Mouse (Mus musculus): ENCODE measurements around the gene Csnk1e. TPM values are rescaled to one million over a fixed set of nuclear protein-coding genes. Genes with fewer than 3 reads are reported as not detected.

Csnk1e gene
- total RNA-seq, 2 experiments from 2014 or later: 29.3 to 33.3 TPM

DNA sequence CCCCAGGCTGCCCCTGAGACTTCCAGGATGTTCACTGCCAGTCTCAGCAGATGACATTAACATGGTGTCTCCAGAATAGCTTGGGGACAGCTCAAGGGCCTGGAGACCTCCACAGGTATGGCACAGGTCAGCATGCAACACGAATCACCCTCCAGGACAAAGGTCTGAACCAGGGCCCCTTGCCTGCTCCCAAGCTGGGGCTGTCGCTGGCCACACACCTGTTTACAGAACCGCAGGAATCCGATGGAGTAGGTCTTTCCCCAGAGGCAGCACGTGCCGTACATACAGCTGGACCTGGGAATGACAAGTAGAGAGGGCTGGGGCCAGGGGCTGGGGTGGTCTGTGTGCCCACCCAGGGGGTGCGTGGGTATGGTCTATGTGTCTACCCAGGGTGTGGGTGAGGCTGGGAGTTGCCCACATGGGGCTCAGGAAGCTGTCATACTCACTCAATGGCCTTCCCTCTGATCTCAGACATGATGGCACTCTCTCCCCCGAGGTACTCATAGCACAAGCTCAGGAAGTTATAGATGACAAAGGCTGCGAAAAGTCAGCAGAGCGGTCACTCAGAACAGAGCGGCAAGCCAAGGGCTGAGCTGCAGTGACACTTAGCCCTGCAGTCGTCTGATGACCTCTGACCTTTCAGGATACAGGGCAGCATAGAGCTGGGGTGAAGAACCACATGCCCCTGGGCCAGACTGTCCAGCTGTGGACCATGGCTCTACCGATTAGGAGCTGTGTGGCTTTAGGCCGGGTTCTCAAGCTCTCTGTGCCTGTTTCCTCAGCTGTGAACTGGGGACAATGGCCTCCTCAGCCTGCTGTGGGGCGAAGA lies 85.7 kb downstream of the Csnk1e start:
- ATAC-seq (ENCODE audit: poor library complexity, severe bottlenecking): no peak

DNA sequence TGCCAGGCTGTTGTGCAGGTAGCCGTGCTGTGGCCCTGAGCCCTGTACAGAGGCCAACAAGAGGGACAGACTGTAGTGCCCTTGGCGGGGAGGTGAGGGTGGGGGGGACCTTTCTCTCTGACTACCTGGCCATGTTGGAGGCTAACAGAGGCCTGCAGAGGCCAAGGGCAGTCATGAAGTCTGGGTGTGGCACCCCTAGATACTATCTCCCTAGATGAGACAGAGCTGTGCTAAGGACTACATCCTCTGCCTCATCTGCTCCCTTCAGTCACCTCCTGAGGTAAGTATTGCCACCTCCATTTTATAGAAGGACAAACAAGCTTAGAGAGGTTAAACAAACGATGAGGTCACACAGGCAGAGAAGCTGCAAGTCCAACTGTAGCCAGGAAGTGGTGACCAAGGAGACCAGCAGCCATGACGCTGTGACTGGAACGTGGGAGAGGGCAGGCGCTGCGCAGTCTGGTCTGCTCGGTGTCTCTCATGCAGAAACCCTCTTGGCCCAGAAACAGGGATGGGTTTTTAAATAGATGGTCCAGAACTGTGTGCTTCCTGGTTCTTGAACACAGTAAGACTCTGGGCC lies 86.4 kb downstream of the Csnk1e start:
- ATAC-seq (ENCODE audit: poor library complexity, severe bottlenecking): no peak

DNA sequence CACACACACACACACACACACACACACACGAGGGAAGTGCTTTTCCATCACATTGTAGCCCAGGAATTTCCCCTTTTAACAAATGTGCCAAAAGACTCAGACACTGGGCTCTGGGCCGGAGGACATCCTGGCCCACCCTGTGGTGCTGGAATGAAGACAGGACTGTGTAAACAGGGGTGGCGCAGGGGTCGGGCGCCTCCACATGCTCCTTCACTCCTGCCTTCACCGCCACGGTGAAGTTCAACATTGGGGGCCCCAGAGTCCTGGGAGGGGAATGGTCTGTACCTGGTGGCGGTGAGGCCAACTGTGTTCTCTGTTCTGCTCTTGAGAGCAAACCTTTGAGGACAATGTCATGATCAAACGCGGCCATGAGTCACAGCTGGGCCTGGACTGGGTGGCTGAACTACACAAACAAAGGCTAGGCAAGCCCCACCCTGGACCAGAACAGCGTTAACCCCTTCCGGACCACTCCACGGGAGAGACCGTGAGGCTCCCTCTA lies 87.0 kb downstream of the Csnk1e start:
- ATAC-seq (ENCODE audit: poor library complexity, severe bottlenecking): no peak

Other genes starting within 250 kb of the Csnk1e start
- 2.8 and 3.0 TPM in 2 replicates for gene Pick1, start 226.4 kb downstream of the Csnk1e start, total RNA-seq (2015)
- 4.5 and 5.1 TPM in 2 replicates for gene Pick1, start 226.4 kb downstream of the Csnk1e start, total RNA-seq (2017)
- gene Gm49486, start 226.2 kb downstream of the Csnk1e start, total RNA-seq (2015): 0.16 and 0.20 TPM in 2 replicates
- not detected in 2 replicates for gene Gm49486, start 226.2 kb downstream of the Csnk1e start, total RNA-seq (2017)
- not detected in 2 replicates for gene Slc16a8, start 200.8 kb downstream of the Csnk1e start, total RNA-seq (2015)
- not detected in 2 replicates for gene Slc16a8, start 200.8 kb downstream of the Csnk1e start, total RNA-seq (2017)
- not detected in 2 replicates for gene Baiap2l2, start 170.0 kb downstream of the Csnk1e start, total RNA-seq (2015)
- not detected in 2 replicates for gene Baiap2l2, start 170.0 kb downstream of the Csnk1e start, total RNA-seq (2017)
- 1.3 and 2.7 TPM in 2 replicates for gene Pla2g6, start 127.2 kb downstream of the Csnk1e start, total RNA-seq (2015)
- gene Pla2g6, start 127.2 kb downstream of the Csnk1e start, total RNA-seq (2017): 1.4 TPM in 2 replicates
- gene Maff, start 108.9 kb downstream of the Csnk1e start, total RNA-seq (2015): 1.7 and 5.4 TPM in 2 replicates
- gene Maff, start 108.9 kb downstream of the Csnk1e start, total RNA-seq (2017): 1.4 and 2.7 TPM in 2 replicates
- gene Tmem184b, start 52.0 kb downstream of the Csnk1e start, total RNA-seq (2015): 31.1 and 33.3 TPM in 2 replicates
- gene Tmem184b, start 52.0 kb downstream of the Csnk1e start, total RNA-seq (2017): 10.4 and 12.2 TPM in 2 replicates
- gene Kcnj4, start 49.7 kb upstream of the Csnk1e start, total RNA-seq (2015): not detected in 2 replicates
- not detected in 2 replicates for gene Kcnj4, start 49.7 kb upstream of the Csnk1e start, total RNA-seq (2017)
- gene Kdelr3, start 60.8 kb upstream of the Csnk1e start, total RNA-seq (2015): not detected in 2 replicates
- not detected in 2 replicates for gene Kdelr3, start 60.8 kb upstream of the Csnk1e start, total RNA-seq (2017)
- gene Ddx17, start 91.2 kb upstream of the Csnk1e start, total RNA-seq (2015): 108 TPM in 2 replicates
- 146 and 163 TPM in 2 replicates for gene Ddx17, start 91.2 kb upstream of the Csnk1e start, total RNA-seq (2017)
- 3.7 and 7.0 TPM in 2 replicates for gene Dmc1, start 149.5 kb upstream of the Csnk1e start, total RNA-seq (2015)
- gene Dmc1, start 149.5 kb upstream of the Csnk1e start, total RNA-seq (2017): 5.1 and 5.3 TPM in 2 replicates
- 0.20 and 0.87 TPM in 2 replicates for gene Fam227a, start 203.4 kb upstream of the Csnk1e start, total RNA-seq (2015)
- 0.12 and 1.2 TPM in 2 replicates for gene Fam227a, start 203.4 kb upstream of the Csnk1e start, total RNA-seq (2017)
- 9.9 and 12.9 TPM in 2 replicates for gene Cby1, start 203.6 kb upstream of the Csnk1e start, total RNA-seq (2015)
- gene Cby1, start 203.6 kb upstream of the Csnk1e start, total RNA-seq (2017): 45.0 and 52.0 TPM in 2 replicates
- gene Tomm22, start 215.3 kb upstream of the Csnk1e start, total RNA-seq (2015): 161 and 184 TPM in 2 replicates
- 81.2 and 82.1 TPM in 2 replicates for gene Tomm22, start 215.3 kb upstream of the Csnk1e start, total RNA-seq (2017)
- 6.7 and 8.0 TPM in 2 replicates for gene Josd1, start 232.4 kb upstream of the Csnk1e start, total RNA-seq (2015)
- gene Josd1, start 232.4 kb upstream of the Csnk1e start, total RNA-seq (2017): 10.7 and 13.0 TPM in 2 replicates
- 31.2 and 31.9 TPM in 2 replicates for gene Gtpbp1, start 235.3 kb upstream of the Csnk1e start, total RNA-seq (2015)
- gene Gtpbp1, start 235.3 kb upstream of the Csnk1e start, total RNA-seq (2017): 36.8 and 56.8 TPM in 2 replicates

Measured in megakaryocyte, adult 5-6 weeks (primary cell).